Mouse (Mus musculus): Measurements from ENCODE around the gene Dlgap1.
"Not testable (repeated sequence)": the region's sequence is repeated elsewhere in the genome, so short reads cannot be mapped to it uniquely, and the experiment has no call there.

Gene Dlgap1

DNA sequence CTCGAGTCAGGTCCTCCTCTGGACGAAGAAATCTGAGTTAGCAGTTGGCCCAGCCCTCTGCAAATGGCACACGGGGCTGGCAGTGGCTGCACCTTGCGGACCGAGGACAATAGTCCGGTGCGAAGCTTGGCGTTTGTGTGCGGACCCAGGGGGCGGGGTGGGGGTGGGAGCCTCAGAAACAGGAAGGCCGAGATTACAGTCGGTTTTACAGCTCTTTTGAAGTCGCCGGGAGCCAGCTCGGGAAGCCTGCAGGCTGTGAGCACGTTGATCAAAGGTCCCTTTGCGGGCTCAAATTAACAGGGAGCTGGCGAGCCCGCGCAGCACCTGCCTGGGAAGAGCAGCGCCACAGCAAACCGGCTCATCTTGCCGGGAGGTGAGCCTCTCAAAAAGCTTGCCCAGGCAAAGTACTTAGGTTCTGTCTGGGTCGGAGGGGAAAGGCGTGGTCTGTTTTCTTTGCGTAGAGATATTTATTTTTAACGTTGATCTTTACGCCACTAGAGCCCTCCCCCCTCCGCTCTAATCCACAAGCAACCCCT is 865.6 kb downstream of the Dlgap1 start:
- in situ Hi-C loops (cut with MboI; ENCODE audit: low pct_unique_long_range_greater_than_20kb in 1 of 2, low sequenced_read_pairs in 2 of 2, unreplicated experiment in 1 of 2) = no loop called here

DNA sequence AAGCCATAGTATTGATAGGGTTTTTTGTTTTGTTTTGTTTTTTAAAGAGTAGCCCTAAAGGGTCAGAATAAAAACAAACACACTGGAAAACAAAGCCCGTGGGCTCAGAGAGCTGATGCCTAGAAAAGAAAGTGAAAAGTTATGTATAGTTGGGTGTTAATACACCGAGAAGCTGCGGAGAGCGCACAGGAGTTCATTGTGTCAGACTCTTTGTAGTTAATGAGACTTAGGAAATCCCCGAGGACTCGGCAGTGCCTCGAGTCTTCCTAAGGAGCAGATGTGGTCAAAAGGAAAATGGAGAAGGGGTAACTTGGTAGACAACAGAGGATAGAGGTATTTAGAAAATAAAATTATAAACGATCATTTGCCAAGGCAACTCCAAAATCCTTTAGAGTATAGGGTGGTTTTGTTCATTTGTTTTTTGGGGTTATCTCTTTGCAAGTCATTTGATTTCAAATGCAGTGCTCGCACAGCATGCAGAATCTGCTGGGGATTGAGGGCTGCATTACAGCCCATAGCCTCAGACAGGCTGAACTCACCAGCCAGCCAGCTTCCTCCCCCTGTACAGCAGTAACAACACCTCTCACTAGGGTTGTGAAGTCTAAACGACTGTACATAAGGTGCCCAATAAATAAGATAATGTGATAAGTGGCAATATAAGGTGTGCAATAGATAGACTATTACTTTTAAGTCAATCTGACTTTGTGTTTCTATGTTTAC is 866.4 kb downstream of the Dlgap1 start:
- in situ Hi-C loops (cut with MboI; ENCODE audit: low pct_unique_long_range_greater_than_20kb in 1 of 2, low sequenced_read_pairs in 2 of 2, unreplicated experiment in 1 of 2) = no loop called here

DNA sequence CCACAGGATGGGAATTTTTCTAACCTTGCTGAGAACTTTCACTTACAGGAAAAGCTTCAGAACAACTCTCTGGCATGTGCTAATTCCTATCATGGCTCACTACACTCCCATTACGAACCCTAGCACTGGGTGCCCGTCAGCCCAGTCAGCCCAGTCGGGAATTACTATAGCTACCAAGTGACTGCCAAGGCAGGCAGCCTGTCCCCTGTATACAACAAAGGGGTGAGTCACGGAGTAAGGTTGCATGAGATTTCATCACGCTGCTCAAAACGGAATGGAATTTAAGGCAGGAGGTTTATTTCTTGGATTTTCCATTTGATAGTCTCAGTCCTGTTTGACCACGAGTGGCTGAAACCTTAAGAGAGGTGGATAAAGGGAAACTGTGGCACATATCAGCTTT is 867.9 kb downstream of the Dlgap1 start:
- in situ Hi-C loops (cut with MboI; ENCODE audit: low pct_unique_long_range_greater_than_20kb in 1 of 2, low sequenced_read_pairs in 2 of 2, unreplicated experiment in 1 of 2) = no loop called here

DNA sequence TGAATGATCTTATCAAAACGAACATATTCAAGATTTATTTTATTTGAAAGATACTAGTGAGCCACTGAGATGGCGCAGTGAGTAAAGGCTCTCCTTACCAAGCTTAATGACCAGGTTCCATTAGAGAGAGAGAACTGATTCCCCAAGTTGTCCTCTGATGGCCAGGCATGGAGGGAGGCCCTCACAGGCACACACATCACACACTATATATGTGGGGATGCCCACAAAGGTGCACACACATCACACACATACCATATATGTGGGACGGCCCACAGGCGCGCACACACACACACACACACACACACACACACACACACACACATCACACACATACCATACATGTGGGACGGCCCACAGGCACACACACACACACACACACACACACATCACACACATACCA is 868.6 kb downstream of the Dlgap1 start:
- in situ Hi-C loops (cut with MboI; ENCODE audit: low pct_unique_long_range_greater_than_20kb in 1 of 2, low sequenced_read_pairs in 2 of 2, unreplicated experiment in 1 of 2) = not testable (repeated sequence)

DNA sequence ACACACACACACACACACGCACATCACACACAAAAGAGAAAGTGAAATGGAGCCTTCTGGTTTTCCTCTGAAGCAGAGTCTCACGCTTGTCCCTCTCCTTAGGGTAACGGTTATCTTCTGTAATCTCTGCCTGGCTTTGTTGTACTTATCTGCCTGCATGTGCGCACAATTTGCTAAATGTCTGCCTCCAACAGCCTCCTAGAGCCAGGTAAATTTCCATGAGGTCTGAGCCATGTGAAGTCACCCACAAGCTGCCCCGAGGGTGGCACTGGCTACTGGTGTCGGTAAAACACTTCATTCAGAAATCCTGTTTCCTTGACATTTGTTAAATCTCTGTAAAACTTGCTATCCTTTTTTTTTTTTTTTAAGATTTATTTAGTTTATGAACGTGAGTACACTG is 869.2 kb downstream of the Dlgap1 start:
- in situ Hi-C loops (cut with MboI; ENCODE audit: low pct_unique_long_range_greater_than_20kb in 1 of 2, low sequenced_read_pairs in 2 of 2, unreplicated experiment in 1 of 2) = no loop called here

DNA sequence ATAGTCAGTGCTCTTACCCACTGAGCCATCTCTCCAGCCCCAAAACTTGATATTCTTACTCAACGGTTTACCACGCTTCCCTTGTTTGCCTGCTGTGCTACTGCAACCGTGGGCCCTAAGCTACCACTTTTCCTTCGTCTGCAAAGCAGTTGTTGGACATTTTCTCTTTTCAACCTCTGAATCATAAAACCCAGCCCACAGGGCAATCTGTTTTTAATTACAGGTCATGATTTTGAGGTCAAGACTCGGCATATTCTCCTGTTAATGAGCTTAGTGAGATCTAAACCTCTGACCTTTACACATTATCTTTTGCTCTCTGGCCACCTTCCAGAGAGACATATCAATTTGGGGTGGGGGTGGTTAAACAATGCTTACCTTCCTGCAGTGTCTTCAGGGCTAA is 869.7 kb downstream of the Dlgap1 start:
- in situ Hi-C loops (cut with MboI; ENCODE audit: low pct_unique_long_range_greater_than_20kb in 1 of 2, low sequenced_read_pairs in 2 of 2, unreplicated experiment in 1 of 2) = no loop called here

DNA sequence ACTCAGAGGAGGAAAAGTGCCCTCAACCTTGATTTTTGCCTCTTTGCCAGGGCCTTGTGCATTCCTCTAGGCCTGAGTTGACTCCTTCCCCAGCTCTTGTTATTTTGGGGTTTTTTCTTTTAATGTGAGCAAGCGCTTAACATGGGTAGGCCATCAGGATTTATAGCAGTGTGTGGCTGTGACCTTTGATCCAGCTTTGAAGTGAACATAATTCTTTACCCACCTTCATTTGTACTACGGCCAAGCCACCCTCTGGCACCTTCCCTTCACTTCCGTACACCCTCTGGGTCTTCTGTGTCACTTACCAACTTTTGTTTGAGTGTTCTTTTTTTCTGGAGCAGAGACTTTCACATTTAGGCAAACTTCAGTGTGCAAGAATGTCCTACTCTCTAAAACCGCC is 874.4 kb downstream of the Dlgap1 start:
- in situ Hi-C loops (cut with MboI; ENCODE audit: low pct_unique_long_range_greater_than_20kb in 1 of 2, low sequenced_read_pairs in 2 of 2, unreplicated experiment in 1 of 2) = no loop called here

DNA sequence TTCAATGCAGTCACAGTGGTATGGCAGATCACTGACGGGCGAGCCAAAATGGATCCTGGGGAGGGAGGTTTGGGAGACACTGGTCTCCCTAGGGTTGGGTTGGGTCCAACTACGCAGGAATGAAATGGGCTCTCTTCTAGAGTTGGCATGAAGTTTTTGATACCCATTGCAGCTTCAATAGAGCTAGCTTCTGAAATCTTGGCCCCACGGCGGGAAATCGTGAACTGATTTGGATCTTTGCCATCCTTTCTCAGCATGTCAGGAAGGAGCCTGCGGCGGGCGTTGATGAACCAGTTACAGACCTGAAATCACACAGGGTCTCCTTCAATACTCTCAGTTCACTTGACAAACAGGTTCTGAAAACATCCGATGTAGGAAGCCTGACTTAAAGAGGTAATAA is 876.1 kb downstream of the Dlgap1 start:
- in situ Hi-C loops (cut with MboI; ENCODE audit: low pct_unique_long_range_greater_than_20kb in 1 of 2, low sequenced_read_pairs in 2 of 2, unreplicated experiment in 1 of 2) = no loop called here

DNA sequence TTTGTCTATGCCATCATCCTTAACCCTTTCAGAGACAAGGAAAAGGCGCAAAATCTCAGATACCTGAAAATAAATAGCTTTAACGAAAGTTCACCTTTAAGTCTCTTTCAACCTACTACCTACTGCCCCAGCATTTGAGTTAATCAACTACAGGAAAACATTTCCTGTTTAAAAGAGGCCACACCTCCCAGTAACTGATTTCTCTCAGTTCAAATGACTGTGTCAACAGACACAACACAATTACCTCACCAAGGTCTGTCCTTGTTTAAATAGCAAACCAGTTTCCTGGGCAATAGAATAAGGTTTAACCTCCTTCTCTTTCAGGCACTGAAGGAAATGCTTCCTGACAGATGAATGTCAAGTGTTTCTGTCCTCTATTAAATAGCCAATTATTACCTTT is 876.7 kb downstream of the Dlgap1 start:
- in situ Hi-C loops (cut with MboI; ENCODE audit: low pct_unique_long_range_greater_than_20kb in 1 of 2, low sequenced_read_pairs in 2 of 2, unreplicated experiment in 1 of 2) = no loop called here

DNA sequence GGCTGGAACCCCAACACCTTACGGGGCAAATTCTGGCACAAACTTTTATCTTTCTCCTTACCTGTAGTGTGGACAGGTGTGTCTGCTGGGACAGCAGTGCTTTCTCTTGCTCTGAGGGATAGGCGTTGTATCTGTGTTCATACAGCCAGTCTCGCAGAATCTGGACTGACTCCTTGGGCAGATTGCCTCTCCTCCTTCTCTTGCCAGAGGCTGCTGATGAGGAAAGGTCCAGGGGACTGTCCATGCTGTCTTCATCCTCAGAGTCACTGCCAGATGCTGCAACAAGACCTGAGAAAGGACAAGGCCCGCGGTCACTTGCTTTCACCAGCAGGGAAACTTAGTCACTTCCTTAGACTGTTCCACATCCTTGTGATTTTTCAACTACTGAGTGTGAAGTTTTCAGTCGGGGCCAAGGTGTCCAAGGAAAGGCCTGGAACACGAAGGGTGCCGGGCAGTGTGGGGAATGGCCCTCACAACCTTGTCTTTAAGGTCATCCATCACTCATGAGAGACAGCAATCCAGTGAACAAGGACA is 877.3 kb downstream of the Dlgap1 start:
- in situ Hi-C loops (cut with MboI; ENCODE audit: low pct_unique_long_range_greater_than_20kb in 1 of 2, low sequenced_read_pairs in 2 of 2, unreplicated experiment in 1 of 2) = no loop called here

DNA sequence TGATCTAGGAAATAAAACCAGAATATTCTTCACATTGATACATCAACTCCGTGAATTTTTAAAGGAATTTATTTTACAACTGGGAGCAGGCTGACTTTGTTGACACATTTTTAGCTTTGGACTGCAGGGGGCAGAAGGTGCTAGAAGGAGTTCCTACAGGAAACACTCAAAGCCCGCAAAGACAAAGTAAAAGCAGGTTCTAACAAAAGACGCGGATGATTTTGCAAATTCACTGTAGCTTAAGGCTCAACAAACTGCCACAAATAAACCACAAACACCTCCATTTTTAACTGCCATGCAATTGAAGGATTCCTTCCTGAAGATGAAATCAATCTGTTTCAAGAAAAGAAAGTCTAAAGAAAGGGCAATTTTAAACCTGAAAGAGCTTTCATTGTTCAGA is 878.2 kb downstream of the Dlgap1 start:
- in situ Hi-C loops (cut with MboI; ENCODE audit: low pct_unique_long_range_greater_than_20kb in 1 of 2, low sequenced_read_pairs in 2 of 2, unreplicated experiment in 1 of 2) = no loop called here

DNA sequence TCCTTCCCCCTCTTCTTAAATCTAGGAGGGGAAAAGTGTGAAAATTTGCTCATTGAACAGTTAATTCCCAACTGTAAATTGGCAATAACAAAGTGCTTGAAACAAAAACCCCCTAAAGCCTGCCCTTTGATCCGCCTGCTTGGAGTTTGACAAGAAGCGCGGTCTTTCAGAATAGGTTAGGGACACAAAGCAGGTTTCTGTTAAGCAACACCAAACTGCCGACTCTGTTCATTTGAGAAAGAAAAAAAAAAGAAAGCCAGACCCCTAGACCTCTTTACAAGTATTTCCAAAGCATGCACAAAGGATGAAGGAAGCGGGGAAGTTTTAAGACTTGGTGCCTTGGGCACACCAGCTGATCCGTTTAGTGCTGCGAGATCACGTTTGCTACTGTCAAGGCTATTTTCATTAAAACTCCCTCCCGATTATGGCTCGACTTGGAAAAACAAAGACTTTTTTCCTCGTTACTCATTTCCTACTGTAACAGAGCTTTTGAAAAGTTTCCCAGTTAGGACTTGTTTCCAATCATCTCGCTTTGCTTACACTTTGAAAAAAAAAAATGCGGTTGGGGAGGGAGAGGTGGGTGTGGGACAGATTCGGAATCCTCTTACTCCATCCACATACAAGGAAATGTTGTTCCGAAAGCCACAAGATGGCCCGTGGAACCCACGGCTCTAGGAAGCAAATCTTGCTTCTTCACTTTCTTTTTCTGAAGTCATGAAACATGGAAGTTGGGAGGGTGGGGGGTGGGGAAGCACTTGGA is 879.1 kb downstream of the Dlgap1 start:
- in situ Hi-C loops (cut with MboI; ENCODE audit: low pct_unique_long_range_greater_than_20kb in 1 of 2, low sequenced_read_pairs in 2 of 2, unreplicated experiment in 1 of 2) = no loop called here

DNA sequence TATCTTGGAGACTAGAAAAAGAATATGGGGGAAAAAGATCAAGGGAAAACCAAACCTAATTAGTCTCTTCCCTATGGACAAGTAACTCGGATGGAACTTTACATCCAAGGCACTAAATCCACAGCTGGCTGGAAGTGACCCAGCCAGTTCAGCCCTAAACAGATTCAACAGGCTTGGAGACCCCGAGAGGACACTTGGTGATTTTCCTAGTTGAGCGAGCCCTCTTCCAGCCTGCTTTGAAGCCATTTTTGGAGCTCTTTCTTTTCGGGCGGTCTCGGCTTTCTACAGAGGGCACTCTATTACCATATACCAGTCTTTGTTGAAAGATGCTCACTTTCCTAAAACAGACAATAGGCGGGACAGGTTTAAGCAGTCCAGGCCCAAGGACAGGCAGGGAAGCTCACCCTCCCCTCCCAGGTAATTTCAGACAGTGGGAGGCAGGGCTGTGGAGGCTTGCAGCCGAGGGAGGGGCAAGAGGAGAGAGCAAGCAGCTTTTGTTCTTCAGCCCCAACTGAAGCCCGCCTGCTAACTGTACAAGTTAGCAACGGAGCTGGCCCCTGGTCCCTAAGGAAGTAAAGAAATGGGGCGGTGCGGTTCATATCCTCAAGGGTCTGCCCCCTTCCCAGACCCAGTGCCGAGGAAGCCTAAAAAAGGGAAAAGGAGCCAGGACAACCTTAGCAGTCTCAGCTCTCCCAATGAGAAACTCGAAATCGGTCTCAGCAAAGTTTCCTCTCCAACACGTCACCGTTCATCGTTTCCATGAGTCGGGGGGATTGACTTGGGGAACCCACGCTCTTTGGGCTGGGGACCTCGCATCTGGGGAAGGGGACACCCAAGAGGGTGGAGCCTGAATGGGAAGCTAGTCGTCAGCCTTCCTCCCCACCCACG is 879.9 kb downstream of the Dlgap1 start:
- in situ Hi-C loops (cut with MboI; ENCODE audit: low pct_unique_long_range_greater_than_20kb in 1 of 2, low sequenced_read_pairs in 2 of 2, unreplicated experiment in 1 of 2) = no loop called here

DNA sequence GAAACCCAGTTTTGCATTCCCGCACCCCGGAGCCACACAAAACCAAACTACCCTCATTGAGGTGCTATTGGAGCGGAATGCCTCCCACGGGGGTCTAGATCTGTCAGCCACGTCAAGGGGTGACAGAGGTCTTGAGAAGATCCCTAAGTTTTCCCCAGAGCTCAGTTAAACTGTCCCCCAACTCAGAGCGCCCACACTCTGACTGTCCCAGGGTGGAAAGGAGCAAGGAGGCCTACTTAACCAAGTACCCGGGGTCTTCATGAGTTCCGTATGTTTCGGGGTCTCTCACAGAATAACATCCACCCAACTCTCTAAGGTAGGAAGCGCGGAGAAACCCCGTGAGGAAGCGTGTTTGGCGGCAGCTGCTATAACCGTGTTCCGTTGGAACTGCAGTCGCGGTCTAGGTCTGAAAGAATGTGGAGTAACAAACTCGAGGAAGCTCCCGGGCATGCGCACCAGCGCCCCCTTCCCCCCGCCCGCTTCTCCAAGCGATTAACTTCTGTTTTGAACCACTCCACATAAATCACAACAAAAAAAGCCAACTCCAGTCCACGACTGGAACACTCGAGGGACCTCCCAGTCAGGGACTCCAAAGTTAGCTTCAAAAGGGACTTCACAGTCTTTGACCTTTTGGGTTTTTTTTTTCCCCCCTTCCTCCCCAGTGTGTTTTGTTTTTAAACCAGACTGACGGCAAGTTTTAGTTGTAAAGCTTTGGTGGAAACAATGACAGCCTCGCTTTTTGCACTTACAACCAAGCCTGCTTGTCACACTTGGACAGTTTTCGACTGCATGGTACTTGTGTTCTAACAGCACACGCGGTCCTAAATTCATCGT is 880.7 kb downstream of the Dlgap1 start:
- in situ Hi-C loops (cut with MboI; ENCODE audit: low pct_unique_long_range_greater_than_20kb in 1 of 2, low sequenced_read_pairs in 2 of 2, unreplicated experiment in 1 of 2) = no loop called here

DNA sequence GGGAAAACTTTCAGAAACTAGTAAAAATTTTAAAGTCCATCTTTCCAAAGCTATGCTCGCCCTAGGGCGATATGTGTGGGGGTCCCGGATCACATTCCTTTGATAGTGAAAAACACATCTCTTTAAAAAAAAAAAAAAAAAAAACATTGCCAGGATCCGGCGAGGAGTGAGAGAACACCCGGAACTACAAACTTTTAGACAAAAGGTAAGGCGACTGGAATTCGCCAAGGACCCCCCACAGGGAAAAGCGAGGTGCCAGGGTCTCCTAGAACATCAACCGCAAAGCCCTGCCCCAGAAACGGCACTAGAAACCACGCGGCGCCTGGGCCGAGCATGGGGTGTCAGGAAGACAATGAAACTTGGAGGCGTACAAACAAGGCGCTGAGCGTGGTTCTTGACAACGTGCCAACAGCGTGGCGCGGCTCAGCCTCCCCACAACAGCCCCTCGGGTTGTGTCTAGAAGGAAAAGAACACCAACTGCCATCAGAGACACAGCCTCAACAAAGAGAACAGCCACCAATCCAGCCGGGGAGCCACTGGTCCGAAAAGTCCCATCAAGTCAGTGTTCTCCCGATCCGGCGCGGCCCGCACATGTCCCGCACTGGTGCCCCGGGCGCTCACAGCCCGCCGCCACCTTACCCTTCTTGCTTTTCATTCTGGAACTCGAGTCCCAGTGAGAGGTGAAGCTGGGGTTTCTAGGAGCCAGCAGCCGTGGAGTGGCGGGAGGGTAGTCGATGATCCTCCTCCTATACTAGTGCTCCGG is 881.5 kb downstream of the Dlgap1 start:
- in situ Hi-C loops (cut with MboI; ENCODE audit: low pct_unique_long_range_greater_than_20kb in 1 of 2, low sequenced_read_pairs in 2 of 2, unreplicated experiment in 1 of 2) = no loop called here

DNA sequence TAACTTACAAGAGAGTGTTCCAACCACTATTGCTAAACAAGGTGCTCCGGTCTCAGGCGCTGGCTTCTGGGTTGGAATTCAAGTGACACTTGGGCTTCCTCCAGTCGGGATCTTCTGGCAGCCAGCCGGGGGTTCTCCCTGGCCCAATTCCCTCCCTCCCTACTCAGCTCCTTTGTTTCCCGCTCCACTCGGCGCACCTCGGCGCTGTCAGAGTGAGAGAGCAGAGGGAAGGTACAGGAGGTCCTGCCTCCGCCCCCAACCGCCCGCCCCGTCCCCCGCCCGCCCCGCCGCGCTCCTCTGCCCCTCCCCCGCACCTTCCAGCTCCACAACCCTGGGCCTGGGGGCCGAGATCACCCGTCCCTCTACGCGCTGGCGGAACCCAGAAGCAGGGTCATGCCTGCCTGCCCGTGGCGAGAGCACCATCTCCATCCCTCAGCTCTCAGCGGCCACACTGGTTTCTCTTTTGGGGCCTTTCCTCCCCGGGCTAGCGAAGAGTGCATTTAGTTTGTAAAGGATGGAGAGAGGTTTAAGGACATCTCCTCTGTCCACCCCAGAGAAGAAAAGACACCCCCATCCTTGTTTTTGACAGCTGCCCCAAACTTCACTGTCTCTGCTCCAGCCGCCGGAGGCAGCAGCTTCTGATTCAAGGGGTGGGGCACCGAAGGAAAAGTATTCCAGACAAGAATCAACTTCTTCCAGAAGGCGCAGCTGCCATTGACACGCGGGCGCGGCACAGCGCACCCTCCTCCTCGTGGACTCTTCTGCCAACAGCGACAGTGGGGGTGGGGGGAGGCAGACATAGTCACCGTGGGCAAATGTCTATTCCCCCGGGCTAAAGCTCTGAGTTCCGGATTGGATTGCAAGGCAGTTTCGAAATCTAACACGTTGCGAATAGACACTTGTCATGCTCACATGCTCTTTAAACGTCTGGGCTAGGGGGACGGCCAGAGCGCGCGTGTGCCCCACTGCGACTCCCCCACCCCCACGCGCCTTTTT is 882.4 kb downstream of the Dlgap1 start:
- in situ Hi-C loops (cut with MboI; ENCODE audit: low pct_unique_long_range_greater_than_20kb in 1 of 2, low sequenced_read_pairs in 2 of 2, unreplicated experiment in 1 of 2) = no loop called here
